Mouse (Mus musculus) heart, postnatal 0 days (tissue): Measurements from ENCODE around the gene Ptprc.

ENCODE experiments used
- CTCF ChIP-seq: IDR thresholded peaks from 2 replicates; pipeline ENCODE4 v1.5.1; 2016; ENCODE audit warnings: antibody characterized with exemption, control low read depth, low read depth
- EP300 ChIP-seq: IDR thresholded peaks from 2 replicates; pipeline ENCODE4 v1.6.1; 2016; ENCODE audit warnings: antibody characterized with exemption, low read depth

GRCm38 (mm10) chr1:138145148-138145547, 30.4 kb downstream of the Ptprc start:
- TF ChIP-seq CTCF (no peak), EP300 (no peak)
